Mouse (Mus musculus): ENCODE data around the gene Gm21985. TPM values are rescaled to one million over a fixed set of nuclear protein-coding genes. Genes with fewer than 3 reads are reported as not detected.
A peak's percentile ranks its signal among the peaks of the same experiment; 100 is the strongest.

Gm21985 gene
- not detected in 2 replicates for polyA plus RNA-seq (2016; fragmentation: Nextera tagmentation; extraction: Ambion mirVana)

DNA sequence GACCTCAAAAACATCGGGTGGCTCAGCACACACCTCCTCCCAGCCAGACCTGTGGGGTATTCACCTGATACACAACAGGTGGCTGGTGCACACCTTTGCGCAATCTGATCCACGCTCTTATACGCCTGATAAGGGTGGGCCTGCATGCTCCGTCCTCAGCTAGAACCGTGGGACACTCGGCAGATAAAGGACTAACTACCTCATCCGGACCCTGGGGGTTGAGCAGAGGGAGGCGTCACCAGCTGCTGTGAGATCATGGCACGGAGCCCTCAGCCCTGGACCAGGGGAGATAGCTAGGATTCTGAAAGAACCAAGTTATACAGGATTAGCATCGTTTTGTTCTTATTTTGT is at the start of gene Gm21985:
Gene Gm21985, plus strand, starts transcription at position 73 of the 351 bp plus-strand sequence.
- Histone ChIP-seq H3K4me1 (peaks cover 16% of the 10 kb centered on the region; the same call in 1 of the 2 replicates), H3K4me3 (peak within 1 kb of the TSS; percentile 90), H3K27me3 (ENCODE audit: insufficient read depth, poor library complexity, severe bottlenecking) (no peaks in the 10 kb centered on the region), H3K36me3 (0 out of 2 replicates have a peak, but pooled peaks cover 3% of the 10 kb centered on the region), H3K27ac (peak within 1 kb of the TSS; percentile 95), H3K9me3 (no peaks in the 10 kb centered on the region)
- WGBS = 2% methylated on average over 11 of the region's 11 CpGs
- peak; percentile 83 for DNase-seq (ENCODE audit: low spot score)

DNA sequence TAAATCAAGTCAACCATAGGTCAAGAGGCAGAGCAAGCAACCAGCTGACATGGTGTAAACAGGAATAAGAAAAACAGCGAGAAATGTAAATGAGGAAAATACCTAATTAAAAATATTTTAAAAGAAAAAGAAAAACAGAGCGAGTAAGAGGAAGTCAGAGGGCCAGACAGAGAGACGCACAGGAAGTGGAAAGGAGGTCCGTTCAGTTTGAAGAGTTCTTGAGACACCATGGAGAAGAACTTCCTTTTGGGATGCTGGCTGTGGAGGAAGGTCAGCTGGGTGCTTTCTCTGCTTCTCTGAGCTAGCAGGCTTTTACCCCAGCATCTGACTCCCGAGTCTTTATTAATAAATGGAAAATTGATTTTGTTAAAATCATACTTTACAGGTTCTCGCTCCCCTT is 48.5 kb upstream of the Gm21985 start:
- H3K27ac ChIP-seq = no peak overlapping the region
- no peak overlapping the region for H3K4me3 ChIP-seq
- no peaks in the 10 kb centered on the region for H3K4me1 ChIP-seq
- no peaks in the 10 kb centered on the region for H3K27me3 ChIP-seq (ENCODE audit: insufficient read depth, poor library complexity, severe bottlenecking)
- WGBS = 74% methylated on average over 6 of the region's 6 CpGs
- DNase-seq (ENCODE audit: low spot score) = no peak
- H3K36me3 ChIP-seq = no peaks in the 10 kb centered on the region
- no peaks in the 10 kb centered on the region for H3K9me3 ChIP-seq

DNA sequence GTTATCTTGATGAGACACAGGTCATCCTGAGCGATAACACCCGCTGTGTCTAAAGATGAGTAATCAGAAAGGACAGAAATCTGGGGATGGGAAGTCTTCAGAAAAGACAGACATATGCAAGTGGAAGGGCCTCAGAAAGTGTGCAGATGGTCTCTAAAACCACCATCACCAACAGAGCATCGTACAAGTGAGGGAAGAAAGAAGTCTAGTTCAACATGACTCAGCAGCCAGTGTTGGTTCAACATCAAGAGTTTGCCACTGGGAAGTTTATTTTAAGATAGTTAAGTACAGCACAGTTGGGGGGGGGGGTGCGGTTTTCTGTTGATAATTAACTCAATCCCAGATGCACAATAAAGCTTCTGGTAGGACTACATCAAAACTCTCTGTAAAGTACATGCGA is 45.2 kb upstream of the Gm21985 start:
- Histone ChIP-seq H3K4me3 (no peak overlapping the region), H3K4me1 (no peaks in the 10 kb centered on the region), H3K9me3 (no peaks in the 10 kb centered on the region), H3K27ac (no peak overlapping the region), H3K27me3 (ENCODE audit: insufficient read depth, poor library complexity, severe bottlenecking) (no peaks in the 10 kb centered on the region), H3K36me3 (no peaks in the 10 kb centered on the region)
- 73% methylated on average over 5 of the region's 5 CpGs for WGBS
- no peak for DNase-seq (ENCODE audit: low spot score)

DNA sequence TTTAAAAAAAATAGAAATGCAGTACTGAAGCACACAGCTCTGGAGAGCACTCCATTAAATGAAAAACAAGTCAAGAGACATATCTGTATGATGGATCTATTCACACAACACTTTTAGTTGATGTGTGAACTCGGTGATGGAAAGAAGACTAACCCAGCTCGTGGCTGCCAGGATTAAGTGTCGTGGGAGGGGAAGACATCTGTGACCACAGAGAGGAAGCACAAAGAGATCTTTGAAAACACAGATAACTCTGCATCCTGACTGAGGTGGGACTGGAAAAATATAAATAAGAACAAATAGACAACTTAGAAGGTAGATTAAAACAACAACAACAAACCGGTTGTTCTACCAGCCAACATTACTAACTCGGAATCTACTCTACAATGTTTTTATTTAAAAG is 43.5 kb upstream of the Gm21985 start:
- no peak overlapping the region for H3K4me3 ChIP-seq
- no peaks in the 10 kb centered on the region for H3K9me3 ChIP-seq
- H3K36me3 ChIP-seq = no peaks in the 10 kb centered on the region
- H3K27me3 ChIP-seq (ENCODE audit: insufficient read depth, poor library complexity, severe bottlenecking) = no peaks in the 10 kb centered on the region
- no peak for DNase-seq (ENCODE audit: low spot score)
- 51% methylated on average over 5 of the region's 5 CpGs for WGBS
- H3K27ac ChIP-seq = no peak overlapping the region
- no peaks in the 10 kb centered on the region for H3K4me1 ChIP-seq

DNA sequence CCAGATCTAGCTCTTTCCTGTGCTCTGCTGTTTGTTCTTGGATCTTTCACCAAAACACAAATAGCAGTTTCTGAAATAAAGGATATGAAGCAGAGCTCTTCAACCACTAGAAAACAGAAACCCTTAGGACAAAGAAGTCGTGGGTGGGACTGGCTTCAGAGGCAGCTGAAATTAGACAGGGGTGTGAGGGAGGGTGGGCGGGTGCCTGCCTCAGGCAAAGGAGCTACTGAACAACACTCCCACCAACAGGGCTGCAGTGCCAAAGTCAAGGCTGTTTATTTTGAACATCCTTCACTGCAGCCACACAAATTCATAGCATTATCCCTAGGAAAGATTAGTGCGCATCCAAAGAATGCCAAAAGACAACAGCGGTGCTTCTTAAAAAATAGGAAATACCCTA is 41.8 kb upstream of the Gm21985 start:
- Histone ChIP-seq H3K36me3 (no peaks in the 10 kb centered on the region), H3K4me1 (no peaks in the 10 kb centered on the region), H3K4me3 (no peak overlapping the region), H3K9me3 (no peaks in the 10 kb centered on the region), H3K27me3 (ENCODE audit: insufficient read depth, poor library complexity, severe bottlenecking) (no peaks in the 10 kb centered on the region), H3K27ac (no peak overlapping the region)
- 57% methylated on average over 4 of the region's 4 CpGs for WGBS
- DNase-seq (ENCODE audit: low spot score) = no peak

DNA sequence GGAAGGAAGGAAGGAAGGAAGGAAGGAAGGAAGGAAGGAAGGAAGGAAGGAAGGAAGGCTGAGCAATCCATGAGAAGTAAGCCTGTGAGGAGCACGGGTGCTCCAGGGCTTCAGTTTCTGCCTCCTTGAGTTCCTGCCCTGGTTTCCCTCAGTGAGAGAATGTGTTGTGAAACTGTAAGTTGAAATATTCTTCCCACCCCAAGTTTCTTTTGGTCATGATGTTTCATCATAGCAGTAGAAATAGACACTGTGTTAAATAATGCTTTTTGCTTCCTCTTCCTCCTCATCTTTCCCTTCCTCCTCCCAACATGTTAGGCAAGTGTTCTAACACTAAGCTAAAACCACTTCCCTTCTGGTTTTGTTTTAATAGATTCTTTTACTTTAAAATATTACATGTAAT is 33.5 kb upstream of the Gm21985 start:
- H3K9me3 ChIP-seq = no peaks in the 10 kb centered on the region
- WGBS = 77% methylated on average over 1 of the region's 1 CpGs
- no peak overlapping the region for H3K4me3 ChIP-seq
- H3K27ac ChIP-seq = no peak overlapping the region
- no peaks in the 10 kb centered on the region for H3K4me1 ChIP-seq
- DNase-seq (ENCODE audit: low spot score) = no peak
- no peaks in the 10 kb centered on the region for H3K27me3 ChIP-seq (ENCODE audit: insufficient read depth, poor library complexity, severe bottlenecking)
- H3K36me3 ChIP-seq = no peaks in the 10 kb centered on the region

DNA sequence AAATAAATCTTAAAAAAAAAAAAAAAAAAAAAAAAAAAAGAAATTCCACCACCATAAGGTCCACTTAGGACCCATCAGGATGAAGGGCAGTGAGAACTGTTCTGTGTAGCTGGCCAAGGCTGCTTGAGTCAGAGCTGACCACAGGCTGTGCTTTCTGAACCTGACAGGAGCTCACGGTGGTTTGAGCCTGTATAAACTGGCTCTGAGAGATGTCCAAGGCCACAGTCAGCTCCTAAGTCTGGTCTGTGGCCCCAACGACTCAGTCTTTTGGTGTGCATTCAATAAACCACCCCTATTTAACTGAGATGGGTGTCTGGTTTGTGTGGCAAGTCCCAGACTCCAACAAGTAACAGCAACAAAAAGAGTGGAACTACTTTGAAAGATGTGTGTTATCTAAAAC is 29.5 kb upstream of the Gm21985 start:
- no peak for DNase-seq (ENCODE audit: low spot score)
- Histone ChIP-seq H3K4me1 (peaks cover 23% of the 10 kb centered on the region), H3K36me3 (no peaks in the 10 kb centered on the region), H3K4me3 (no peak overlapping the region), H3K27ac (no peak overlapping the region), H3K27me3 (ENCODE audit: insufficient read depth, poor library complexity, severe bottlenecking) (no peaks in the 10 kb centered on the region), H3K9me3 (no peaks in the 10 kb centered on the region)
- WGBS = 82% methylated on average over 2 of the region's 2 CpGs

- 0 out of 2 replicates have a peak, but pooled peaks cover 4% of the 10 kb centered on the region for H3K36me3 ChIP-seq
- DNase-seq (ENCODE audit: low spot score) = no peak
- 0 out of 2 replicates have a peak, but pooled peaks cover 5% of the 10 kb centered on the region for H3K27me3 ChIP-seq (ENCODE audit: insufficient read depth, poor library complexity, severe bottlenecking)
- 5% methylated on average over 4 of the region's 4 CpGs for WGBS
- H3K4me3 ChIP-seq = no peak overlapping the region
- no peak overlapping the region for H3K27ac ChIP-seq
- H3K4me1 ChIP-seq = peaks cover 28% of the 10 kb centered on the region
- H3K9me3 ChIP-seq = no peaks in the 10 kb centered on the region
Observed at GRCm38 (mm10) chr2:112238006-112238405, 28.1 kb upstream of the Gm21985 start.

- Histone ChIP-seq H3K9me3 (no peaks in the 10 kb centered on the region), H3K27me3 (ENCODE audit: insufficient read depth, poor library complexity, severe bottlenecking) (0 out of 2 replicates have a peak, but pooled peaks cover 5% of the 10 kb centered on the region), H3K4me1 (peaks cover 29% of the 10 kb centered on the region), H3K36me3 (peaks cover 16% of the 10 kb centered on the region), H3K4me3 (peak within 1 kb of the TSS; percentile 86), H3K27ac (peak within 1 kb of the TSS; percentile 96)
- WGBS = under 1% methylated on average over 91 of the region's 94 CpGs
- DNase-seq (ENCODE audit: low spot score) = peak; percentile 90
Observed at GRCm38 (mm10) chr2:112239212-112239934, 26.7 kb upstream of the Gm21985 start, which contains the start of gene Lpcat4. Gene Lpcat4, plus strand, starts transcription at chr2:112239468.

DNA sequence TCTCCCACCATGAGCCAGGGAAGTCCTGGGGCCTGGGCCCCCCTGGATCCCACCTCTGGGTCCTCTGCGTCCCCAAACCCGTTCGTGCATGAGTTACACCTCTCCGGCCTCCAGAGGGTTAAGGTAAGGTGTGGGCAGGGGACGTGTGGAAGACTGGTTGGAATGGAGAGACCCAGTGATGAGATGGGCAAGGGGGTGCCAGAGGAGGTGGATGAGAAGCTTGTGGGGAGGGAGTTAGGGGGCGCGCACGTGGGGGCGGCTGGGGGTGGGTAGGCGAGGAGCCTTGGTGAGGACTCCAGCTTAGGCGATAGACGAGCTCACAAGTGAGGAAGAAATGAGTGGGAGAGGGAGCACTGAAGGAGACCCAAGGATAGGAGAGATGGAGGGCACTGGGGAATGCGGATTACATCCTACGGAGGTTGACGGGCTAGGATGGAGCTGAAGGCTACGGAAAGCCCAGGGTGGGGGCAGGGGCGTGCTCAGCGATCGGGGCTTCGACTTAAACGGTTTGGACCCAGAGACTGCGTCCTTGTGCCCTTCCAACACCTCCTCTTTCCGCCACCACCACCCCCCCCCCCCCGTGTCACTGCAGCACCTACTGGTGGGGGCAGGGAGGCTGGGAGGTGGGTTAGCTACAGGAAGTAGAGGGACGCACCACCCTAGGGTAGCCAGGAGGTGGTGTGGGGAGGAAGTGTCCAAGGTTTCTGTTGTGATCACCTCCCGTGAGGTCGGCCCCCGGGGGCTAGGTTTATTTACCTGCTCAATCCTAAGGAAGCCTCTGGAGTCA is 26.0 kb upstream of the Gm21985 start:
- Histone ChIP-seq H3K4me3 (peak overlapping the region; percentile 86), H3K9me3 (no peaks in the 10 kb centered on the region), H3K4me1 (peaks cover 29% of the 10 kb centered on the region), H3K36me3 (peaks cover 20% of the 10 kb centered on the region), H3K27ac (peak overlapping the region; percentile 96), H3K27me3 (ENCODE audit: insufficient read depth, poor library complexity, severe bottlenecking) (0 out of 2 replicates have a peak, but pooled peaks cover 5% of the 10 kb centered on the region)
- DNase-seq (ENCODE audit: low spot score) = no peak
- under 1% methylated on average over 28 of the region's 28 CpGs for WGBS

DNA sequence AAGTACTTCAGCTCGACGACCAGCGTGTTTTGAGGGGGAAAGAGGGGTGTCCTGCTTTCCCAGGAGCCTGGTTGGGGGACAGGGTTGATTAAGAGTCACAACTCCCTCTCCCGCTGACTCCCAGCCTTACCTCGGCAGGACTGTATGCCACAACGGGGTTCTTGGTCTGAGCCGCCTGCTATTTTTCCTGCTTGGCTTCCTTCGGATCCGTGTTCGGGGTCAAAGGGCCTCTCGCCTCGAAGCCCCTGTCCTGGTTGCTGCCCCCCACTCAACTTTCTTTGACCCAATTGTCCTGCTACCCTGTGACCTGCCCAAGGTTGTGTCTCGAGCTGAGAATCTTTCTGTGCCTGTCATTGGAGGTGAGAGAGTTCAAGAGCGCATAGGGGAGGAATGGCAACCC is 24.3 kb upstream of the Gm21985 start:
- peaks cover 31% of the 10 kb centered on the region for H3K36me3 ChIP-seq
- no peaks in the 10 kb centered on the region for H3K9me3 ChIP-seq
- no peak overlapping the region for H3K4me3 ChIP-seq
- no peak for DNase-seq (ENCODE audit: low spot score)
- 80% methylated on average over 14 of the region's 14 CpGs for WGBS
- H3K27ac ChIP-seq = no peak overlapping the region
- H3K27me3 ChIP-seq (ENCODE audit: insufficient read depth, poor library complexity, severe bottlenecking) = 0 out of 2 replicates have a peak, but pooled peaks cover 5% of the 10 kb centered on the region
- peaks cover 29% of the 10 kb centered on the region for H3K4me1 ChIP-seq

- H3K27ac ChIP-seq = no peak overlapping the region
- DNase-seq (ENCODE audit: low spot score) = no peak
- peaks cover 31% of the 10 kb centered on the region for H3K36me3 ChIP-seq
- H3K4me1 ChIP-seq = peaks cover 16% of the 10 kb centered on the region
- WGBS = 88% methylated on average over 5 of the region's 5 CpGs
- no peak overlapping the region for H3K4me3 ChIP-seq
- no peaks in the 10 kb centered on the region for H3K9me3 ChIP-seq
- H3K27me3 ChIP-seq (ENCODE audit: insufficient read depth, poor library complexity, severe bottlenecking) = 0 out of 2 replicates have a peak, but pooled peaks cover 5% of the 10 kb centered on the region
Observed at GRCm38 (mm10) chr2:112245307-112245706, 20.8 kb upstream of the Gm21985 start.

DNA sequence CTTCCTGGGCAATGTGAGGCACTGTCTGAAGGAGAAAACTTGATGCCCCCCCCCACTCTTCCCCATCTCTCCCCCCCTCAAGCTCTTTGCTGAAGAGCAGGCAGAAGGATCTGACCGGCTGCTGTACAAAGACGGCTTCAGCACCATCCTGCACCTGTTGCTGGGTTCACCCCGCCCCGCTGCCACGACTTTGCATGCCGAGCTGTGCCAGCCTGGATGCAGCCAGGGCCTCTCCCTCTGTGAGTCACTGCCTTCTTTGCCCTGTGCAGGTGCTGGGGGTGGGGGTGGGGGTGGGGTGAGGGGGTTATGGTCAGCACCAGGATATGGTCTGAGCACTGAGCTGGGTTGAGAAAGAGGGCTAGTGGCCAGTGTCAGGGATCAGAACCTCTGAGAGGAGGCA is 19.9 kb upstream of the Gm21985 start:
- Histone ChIP-seq H3K27me3 (ENCODE audit: insufficient read depth, poor library complexity, severe bottlenecking) (0 out of 2 replicates have a peak, but pooled peaks cover 5% of the 10 kb centered on the region), H3K9me3 (no peaks in the 10 kb centered on the region), H3K27ac (no peak overlapping the region), H3K36me3 (peaks cover 31% of the 10 kb centered on the region), H3K4me3 (no peak overlapping the region), H3K4me1 (peaks cover 7% of the 10 kb centered on the region)
- no peak for DNase-seq (ENCODE audit: low spot score)
- 89% methylated on average over 6 of the region's 6 CpGs for WGBS
